Mouse (Mus musculus) kidney, postnatal 0 days (tissue): ENCODE results near the gene Gpr63. TPM values are rescaled to one million over a fixed set of nuclear protein-coding genes. Genes with fewer than 3 reads are reported as not detected.
"Not testable (repeated sequence)": the region's sequence is repeated elsewhere in the genome, so short reads cannot be mapped to it uniquely, and the experiment has no call there.

Experiments
- ATAC-seq: fragments of 200-750 bp; cut with Nextera tagmentation; replicated peaks from 2 replicates; pipeline ENCODE4 v1.8.0; 2017; ENCODE audit warnings: low read depth, moderate number of reproducible peaks, moderate TSS enrichment, moderate library complexity; ENCODE audit not compliant: low FRiP score
- DNase-seq: peaks from one replicate; pipeline ENCODE4 v3.0.0-alpha.2; 2016; ENCODE audit warnings: low spot score
- H3K27ac ChIP-seq: fragments of 300-500 bp; sonication (generic); 2 replicates; pipeline ENCODE4 v1.5.1; 2014; ENCODE audit warnings: mild to moderate bottlenecking
- H3K27me3 ChIP-seq: fragments of 300-500 bp; sonication (generic); 2 replicates; pipeline ENCODE4 v1.6.1; 2014; ENCODE audit warnings: low read length, mixed read lengths; ENCODE audit not compliant: insufficient read depth
- H3K36me3 ChIP-seq: fragments of 300-500 bp; sonication (generic); 2 replicates; pipeline ENCODE4 v1.6.1; 2014; ENCODE audit warnings: low read length, mixed read lengths; ENCODE audit not compliant: insufficient read depth
- H3K4me1 ChIP-seq: fragments of 300-500 bp; sonication (generic); replicated peaks from 2 replicates; pipeline ENCODE4 v1.6.1; 2014; ENCODE audit warnings: antibody characterized with exemption, low read length, mixed read lengths; ENCODE audit not compliant: insufficient read depth
- H3K4me2 ChIP-seq: fragments of 300-500 bp; sonication (generic); 2 replicates; pipeline ENCODE4 v1.6.1; 2014; ENCODE audit warnings: mild to moderate bottlenecking, low read length, moderate library complexity, mixed read lengths
- H3K4me3 ChIP-seq: fragments of 300-500 bp; sonication (generic); replicated peaks from 2 replicates; pipeline ENCODE4 v1.5.1; 2014; ENCODE audit warnings: low read depth, low read length
- H3K9ac ChIP-seq: fragments of 300-500 bp; sonication (generic); 2 replicates; pipeline ENCODE4 v1.6.1; 2014; ENCODE audit warnings: low read depth, low read length
- H3K9me3 ChIP-seq: fragments of 300-500 bp; sonication (generic); replicated peaks from 2 replicates; pipeline ENCODE4 v1.6.1; 2016; ENCODE audit warnings: low read length, inconsistent platforms, mixed read lengths
- CTCF ChIP-seq: IDR thresholded peaks from 2 replicates; pipeline ENCODE4 v1.5.1; 2016; ENCODE audit warnings: antibody characterized with exemption, low read depth, mild to moderate bottlenecking, moderate library complexity
- WGBS: fragments of 180-500 bp; shearing (Covaris S2); extraction: QIAGEN DNeasy Blood & Tissue Kit; methylation state at CpG from one replicate; pipeline ENCODE4 v1.1.7; 2014; 5-methylcytosine and 5-hydroxymethylcytosine counted together
- polyA plus RNA-seq: library from polyadenylated mRNA; unstranded; fragments of >200 nt; fragmentation: Nextera tagmentation; extraction: Ambion mirVana; gene quantifications from 2 replicates; pipeline ENCODE4 v1.2.1, GENCODE M21; 2015

Gene Gpr63
- polyA plus RNA-seq, 1 experiment from 2014 or later, result 1.3 TPM

GRCm38 (mm10) chr4:25037260-25037659, 71.1 kb downstream of the Gpr63 start:
- no peak for ATAC-seq
- H3K4me1 ChIP-seq, result no peaks in the 10 kb centered on the region
- 91% methylated on average over 2 of the region's 2 CpGs for WGBS

GRCm38 (mm10) chr4:25055541-25055940, 89.3 kb downstream of the Gpr63 start:
- H3K4me1 ChIP-seq, H3K4me3 ChIP-seq, DNase-seq, H3K4me2 ChIP-seq, ATAC-seq, H3K27me3 ChIP-seq, H3K27ac ChIP-seq, H3K36me3 ChIP-seq, H3K9me3 ChIP-seq, H3K9ac ChIP-seq: not testable (repeated sequence)
- 58% methylated on average over 1 of the region's 1 CpGs for WGBS

More at GRCm38 (mm10) chr4:25037260-25037659, 71.1 kb downstream of the Gpr63 start:
- Histone ChIP-seq H3K4me2 (no peak overlapping the region), H3K36me3 (no peaks in the 10 kb centered on the region), H3K9me3 (no peaks in the 10 kb centered on the region), H3K9ac (no peak overlapping the region), H3K4me3 (no peak overlapping the region), H3K27me3 (no peaks in the 10 kb centered on the region), H3K27ac (no peak overlapping the region)
- TF ChIP-seq CTCF, result no peak
- DNase-seq, result no peak

Other genes with a start within 250 kb of the Gpr63 start
- gene Klhl32, start 115.3 kb upstream of the Gpr63 start, polyA plus RNA-seq, result 2.4 and 3.0 TPM in 2 replicates
- 76.3 and 87.6 TPM in 2 replicates for gene Ndufaf4, start 68.3 kb upstream of the Gpr63 start, polyA plus RNA-seq